Mouse (Mus musculus) mouse trophoblast stem cell (cell line): ENCODE results near the gene Tsc2.

ENCODE experiments used
- in situ Hi-C, 2 experiments: fragments of 300-500 bp; cut with MseI, MboI; formaldehyde crosslinking; loops; 2 replicates in 1 of 2; 3 replicates in 1 of 2; pipeline ENCODE4 v1.15.1; 2025

Gene Tsc2

DNA sequence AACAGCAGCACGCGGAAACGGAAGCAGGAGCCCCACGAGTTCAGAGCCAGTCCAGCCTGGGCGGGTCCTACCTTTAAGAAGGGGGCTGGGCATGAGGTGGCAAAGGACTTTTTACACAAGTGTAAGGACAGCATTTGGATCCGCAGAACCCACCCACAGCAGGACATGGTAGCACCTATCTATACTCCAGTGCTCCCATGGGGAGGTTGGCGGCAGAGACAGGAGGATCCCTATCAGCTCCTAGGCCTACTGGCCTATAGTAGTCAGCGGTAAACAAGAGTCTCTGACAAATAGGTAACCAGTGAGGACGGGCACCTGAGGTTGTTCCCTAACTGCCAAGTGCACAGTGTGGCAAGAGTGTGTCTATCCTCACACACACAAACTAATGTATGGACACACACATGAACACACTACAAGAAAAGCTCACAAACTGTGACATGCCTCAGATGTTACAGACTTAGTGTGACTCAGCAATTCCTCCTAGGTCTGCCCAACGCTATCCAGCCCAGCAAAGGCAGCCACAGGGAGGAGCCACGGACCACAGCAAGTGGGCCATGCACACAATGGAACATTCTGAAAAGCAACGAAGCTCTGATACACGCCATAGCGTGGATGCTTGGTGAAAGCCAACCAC lies 14.8 kb downstream of the Tsc2 start:
- in situ Hi-C loops, result no loop called here

DNA sequence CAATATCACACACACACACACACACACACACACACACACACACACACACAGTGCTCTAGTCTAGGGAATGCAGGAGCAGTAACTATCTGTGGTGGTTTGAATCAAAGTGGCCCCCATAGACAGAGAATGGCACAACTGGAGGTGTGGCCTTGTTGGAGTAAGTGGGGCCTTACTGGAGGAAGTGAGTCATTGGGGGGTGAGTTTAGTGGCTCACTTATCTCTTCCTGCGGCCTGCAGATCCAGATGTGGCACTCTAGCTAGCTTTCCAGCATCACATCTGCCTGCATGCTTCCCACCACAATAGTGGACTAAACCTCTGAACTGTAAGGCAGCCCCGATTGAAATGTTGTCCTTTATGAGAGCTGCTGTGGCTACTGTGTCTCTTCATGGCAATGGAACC lies 21.7 kb downstream of the Tsc2 start:
- in situ Hi-C loops, result no loop called here

DNA sequence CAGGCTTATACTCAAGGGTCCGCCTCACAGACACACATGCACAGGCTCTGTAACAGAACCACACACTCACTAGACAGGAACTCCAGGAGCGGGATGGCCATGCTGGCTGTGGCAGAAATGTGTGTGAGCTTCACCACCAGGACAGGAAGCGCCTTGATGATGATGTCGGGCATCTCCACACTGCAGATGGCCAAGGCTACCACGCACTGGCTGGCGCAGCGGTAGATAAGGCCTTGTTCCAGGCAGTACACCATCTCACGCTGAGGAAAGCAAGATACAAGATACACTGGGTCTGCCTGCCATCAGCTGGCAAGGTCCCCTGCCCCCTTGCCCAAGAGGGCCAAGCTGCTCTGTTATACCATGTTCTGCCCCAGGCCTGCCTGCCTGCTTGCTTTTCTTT lies 23.6 kb downstream of the Tsc2 start:
- in situ Hi-C loops, result no loop called here

DNA sequence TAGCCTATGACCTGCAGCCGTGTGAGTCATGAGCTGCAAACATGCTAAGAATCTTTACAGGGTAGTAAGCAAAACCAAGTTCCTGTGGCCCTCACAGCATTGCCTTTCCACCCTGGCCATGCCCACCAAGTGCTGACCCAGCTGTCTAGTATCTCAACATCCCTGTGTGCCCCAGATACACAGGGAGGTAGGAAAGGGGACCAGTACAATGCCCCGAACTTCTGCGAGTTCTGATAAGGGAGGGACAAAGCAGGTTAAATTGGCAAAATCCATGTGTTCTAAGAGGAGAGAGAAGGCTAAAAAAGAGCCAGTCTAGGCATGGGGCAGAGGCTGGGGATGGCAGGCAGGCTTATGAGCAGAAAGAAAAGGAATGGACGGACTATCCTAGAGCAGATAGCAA lies 24.1 kb downstream of the Tsc2 start:
- in situ Hi-C loops, result no loop called here

DNA sequence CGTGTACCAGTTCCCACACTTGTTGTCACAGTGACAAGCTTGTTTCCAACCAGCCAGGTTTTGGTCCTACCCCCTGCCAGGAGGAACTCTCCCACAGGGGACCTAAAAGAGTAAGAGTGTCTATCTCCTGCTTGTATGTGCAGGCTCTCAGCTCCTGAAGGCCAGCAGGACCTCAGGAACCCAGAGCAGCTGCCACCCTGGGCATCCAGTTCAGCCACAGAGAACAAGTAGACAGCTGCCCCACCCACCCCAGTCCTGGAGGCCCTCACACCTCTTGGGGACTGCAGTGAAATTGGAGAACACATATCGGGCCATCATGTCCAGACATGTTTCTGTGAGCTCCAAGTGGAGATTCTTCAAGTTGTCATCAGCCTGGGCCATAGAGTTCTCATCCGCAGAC lies 27.9 kb downstream of the Tsc2 start:
- in situ Hi-C loops, result no loop called here

DNA sequence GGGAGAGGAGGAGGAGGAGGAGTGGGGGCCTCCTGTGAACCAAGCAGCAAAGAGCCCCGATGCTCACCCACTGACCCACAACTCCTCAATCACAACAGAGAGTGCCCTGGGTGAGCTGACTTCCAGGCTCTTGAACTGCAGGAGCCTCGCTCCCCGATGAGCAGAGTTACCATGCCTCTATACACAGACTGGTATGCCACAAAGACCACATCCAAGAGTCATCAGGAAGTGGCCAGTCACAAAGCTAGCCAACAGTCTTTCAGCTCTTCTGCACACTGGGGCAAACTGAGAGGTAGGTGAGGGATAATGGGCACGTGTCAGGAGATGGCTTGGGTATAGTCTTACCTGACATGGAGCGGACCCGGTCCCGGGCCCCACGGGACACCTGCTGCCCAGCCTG lies 28.5 kb downstream of the Tsc2 start:
- in situ Hi-C loops, result no loop called here

DNA sequence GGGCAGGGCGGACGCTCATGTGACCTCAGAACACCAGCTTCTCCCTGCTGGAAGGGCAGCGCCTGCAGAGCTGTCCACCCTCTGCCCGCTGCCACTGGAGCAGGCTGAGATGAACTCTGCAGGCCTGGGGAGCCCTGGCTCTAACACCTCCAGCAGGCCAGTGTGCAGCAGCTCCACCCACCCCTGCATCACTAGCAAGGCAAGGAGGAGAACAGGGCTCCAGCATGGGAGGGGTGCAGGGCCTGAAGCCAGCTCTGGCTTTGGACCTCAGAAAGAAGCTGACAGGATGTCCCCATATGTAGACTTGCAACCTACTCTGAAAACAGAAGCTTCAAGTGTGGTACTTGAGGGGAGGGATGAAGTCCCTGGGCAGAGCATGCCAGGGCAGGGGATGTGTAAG lies 31.9 kb downstream of the Tsc2 start:
- in situ Hi-C loops, result no loop called here

DNA sequence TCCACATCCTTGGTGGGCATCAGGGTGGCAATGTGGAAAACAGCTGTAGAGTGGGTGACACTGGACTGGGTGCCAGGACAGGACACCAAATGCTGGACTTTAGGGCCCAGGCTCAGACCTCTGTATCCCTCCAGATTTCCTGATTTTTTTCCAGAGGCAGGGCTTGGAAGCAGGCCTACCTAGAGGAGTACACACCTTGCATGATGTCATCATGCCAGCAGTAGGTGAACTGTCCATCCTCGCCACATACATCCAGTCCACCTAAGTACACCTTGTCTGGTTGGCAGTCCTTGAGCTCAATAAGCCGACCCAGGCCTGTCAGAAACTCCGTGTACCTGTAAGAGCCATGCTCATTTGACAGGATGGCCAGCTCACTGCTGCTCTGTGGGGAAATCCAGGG lies 34.4 kb downstream of the Tsc2 start:
- in situ Hi-C loops, result no loop called here

DNA sequence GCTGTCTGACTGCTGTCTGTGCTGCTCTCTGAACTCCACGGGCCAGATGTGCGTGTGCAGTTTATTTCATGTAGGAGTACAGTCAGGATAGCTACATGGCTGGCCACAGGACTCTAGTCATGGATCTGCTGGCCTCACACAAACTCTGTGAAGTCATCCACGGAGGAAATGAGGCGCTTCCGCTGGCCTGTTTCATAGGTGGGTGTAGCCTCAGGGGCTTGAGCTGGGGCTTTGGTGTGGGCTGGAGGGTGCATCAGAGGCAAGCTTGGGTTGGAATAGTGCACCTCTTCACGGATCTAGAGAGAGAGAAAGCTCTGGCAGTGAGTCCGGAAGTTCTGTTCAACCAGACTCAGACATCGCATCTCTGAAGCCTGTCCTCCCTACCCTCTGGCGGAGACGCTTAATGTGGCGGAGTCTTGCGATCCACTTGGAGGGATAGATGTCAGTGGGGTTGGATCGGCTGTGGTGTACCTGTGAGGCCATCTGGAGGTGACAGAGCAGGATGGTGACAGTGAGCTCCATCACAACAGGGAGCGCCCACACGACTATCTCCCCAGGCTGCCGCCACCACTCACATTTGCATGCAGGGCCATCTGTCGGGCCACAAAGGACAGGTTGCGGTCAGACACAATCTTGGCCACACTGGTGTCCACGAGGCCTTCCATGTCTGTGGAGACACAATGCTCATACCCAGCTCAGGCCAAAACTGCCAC lies 35.8 kb downstream of the Tsc2 start:
- in situ Hi-C loops, result no loop called here

DNA sequence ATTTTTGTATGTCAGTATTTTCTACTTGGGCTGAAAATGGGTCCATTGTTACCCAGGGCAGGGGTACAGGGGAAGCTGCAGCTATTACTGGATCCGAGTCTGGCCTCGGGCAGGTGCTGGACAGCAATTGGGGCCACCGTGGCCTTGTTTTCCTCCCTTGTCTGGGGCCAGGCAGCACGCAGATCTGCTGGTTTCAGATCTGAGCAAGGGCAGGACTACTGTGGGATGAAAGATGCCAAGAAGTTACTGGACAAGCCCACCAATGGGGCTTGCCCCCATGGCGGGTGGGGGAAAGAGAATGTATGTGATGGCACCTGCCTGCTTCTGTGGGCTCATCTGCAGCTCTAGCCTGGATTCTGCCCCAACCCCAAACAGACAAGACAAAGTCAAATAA lies 36.4 kb downstream of the Tsc2 start:
- in situ Hi-C loops, result no loop called here

DNA sequence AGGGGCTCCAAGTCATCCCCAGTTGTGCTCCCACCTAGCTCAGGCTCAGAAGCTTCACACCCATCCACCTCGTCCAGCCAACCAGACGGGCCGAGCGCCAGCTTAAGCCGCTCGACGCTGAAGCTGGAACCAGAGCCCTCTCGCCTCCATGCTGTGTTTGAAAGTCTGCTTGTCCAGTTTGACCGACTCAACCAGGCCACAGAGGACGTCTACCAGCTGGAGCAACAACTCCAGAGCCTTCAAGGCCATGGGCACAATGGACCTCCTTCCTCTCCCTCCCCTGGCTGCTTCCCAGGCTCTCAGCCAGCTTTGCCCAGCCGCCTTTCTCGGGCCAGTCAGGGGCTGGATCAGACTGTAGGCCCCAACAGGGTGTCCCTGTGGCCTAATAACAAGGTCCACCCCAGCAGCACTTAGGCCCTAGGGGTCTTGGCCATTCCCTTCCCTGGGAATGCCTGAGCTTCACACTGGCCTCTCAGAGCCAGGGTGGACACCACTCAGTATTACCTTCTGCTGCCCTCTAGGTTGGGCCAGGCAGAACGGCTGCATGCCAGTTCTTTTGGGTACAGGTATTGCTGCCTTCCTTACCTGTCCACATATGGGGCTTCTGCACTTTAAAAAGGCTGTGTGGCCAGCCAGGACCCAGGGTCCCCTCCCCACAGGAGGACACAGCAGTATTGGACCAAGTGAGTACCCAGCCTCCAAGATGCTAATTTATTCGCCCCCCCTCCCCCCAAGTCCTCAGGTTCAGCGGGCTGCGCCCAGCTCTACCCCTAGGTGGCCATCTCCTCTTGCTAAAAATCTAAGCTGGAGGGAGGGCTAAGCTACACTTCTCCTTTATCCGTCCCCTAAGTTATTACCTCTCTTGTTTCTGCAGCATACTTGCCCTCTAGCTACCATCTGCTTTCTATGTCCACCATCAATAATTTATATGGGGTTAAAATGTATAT lies 37.0 kb downstream of the Tsc2 start:
- in situ Hi-C loops, result no loop called here

DNA sequence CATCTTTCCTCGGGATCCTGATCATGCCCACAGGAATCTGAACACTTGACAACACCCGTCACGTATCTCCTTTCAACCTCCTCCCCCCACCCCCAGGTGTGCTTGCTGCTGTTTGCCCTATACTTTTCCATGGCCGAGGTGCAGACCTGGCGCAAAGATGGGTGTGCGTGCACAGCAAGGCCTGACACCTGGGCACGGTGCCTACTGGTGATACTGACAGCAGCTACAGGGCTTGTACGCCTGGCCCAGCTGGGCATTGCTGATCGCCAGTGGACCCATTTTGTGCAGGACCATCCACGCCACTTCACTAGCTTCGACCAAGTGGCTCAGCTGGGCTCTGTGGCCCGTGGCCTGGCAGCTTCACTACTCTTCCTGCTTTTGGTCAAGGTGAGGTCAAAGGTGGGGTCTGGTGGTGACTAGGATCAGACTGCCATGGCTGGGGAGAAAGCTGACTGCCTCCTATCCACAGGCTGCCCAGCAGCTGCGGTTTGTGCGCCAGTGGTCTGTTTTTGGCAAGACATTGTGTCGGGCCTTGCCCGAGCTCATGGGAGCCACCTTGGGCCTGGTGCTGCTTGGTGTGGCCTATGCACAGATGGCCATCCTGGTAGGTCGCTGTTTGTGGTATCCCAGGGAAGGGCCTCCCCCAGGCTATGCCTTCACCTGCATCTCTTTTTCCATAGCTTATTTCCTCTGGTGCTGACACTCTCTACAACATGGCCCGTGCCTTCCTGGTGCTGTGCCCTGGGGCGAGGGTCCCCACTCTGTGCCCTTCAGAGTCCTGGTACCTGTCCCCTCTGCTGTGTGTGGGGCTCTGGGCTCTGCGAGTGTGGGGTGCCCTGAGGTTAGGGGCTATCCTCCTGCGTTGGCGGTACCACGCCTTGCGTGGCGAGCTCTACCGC lies 38.2 kb downstream of the Tsc2 start:
- in situ Hi-C loops, result no loop called here

DNA sequence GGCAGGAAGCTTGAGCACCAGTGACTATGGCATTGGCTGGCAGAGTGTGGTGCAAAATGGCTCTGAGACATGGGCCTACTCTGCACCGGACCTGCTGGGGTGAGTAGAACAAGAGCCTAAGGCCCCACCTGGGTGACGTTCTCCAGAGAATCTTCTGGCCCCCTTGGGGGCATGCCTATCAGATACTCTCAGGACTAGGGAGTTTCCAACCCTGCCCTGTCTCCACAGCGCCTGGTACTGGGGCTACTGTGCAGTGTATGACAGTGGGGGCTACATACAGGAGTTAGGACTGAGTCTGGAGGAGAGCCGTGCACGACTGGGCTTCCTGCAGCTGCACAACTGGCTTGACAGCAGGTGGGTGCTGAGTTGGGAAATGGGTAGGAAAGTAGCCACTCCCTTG lies 39.2 kb downstream of the Tsc2 start:
- in situ Hi-C loops, result no loop called here

DNA sequence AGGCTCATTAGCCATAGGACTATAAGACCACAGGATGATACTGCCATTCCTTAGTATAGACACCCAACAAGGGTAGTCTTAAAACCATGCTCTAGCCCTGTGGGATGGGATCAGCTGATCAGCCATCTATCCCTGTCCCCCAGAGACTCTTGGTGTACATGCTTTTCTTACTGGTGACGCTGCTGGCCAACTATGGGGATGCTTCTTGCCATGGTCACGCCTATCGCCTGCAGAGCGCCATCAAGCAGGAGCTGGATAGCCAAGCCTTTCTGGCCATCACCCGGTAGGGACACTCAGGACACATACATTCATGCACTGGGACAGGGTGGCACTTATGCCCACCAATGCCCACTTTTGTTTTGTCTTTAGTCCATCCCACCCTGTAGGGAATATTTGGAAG lies 40.7 kb downstream of the Tsc2 start:
- in situ Hi-C loops, result no loop called here

DNA sequence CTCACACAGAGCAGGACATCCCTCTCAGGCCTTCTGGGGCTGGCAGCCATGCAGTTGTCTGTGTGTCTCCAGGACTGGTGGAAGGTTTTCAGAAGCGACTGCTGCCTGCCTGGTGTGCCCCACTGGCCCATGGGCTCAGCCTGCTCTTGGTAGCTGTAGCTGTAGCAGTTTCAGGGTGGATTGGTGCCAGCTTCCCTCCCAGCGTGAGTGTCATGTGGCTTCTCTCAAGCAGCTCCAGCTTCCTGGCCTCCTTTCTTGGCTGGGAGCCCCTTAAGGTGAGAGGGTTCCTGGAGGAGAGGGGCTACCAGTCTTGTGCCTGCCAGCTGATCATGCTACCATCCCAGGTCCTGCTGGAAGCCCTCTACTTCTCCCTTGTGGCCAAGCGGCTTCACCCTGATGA lies 41.5 kb downstream of the Tsc2 start:
- in situ Hi-C loops, result no loop called here

DNA sequence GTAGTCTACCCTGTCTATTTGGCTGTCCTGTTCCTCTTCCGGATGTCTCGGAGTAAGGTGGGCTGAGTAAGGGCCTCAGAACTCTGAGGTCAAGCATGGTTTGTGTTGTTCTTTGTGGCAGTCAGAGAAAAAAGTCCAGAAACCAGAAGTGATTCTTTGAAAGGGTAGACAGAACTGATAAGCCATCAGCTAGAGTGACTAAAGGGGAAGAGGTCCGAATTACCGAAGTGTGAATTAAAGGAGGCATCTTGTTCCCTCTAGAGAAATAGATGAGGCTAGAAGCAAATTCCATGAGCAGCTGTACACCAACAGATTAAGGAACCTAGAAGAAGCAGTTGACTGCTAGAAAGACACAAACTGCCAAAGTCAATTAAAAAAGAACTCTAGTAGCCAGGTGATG lies 45.9 kb downstream of the Tsc2 start:
- in situ Hi-C loops, result no loop called here

DNA sequence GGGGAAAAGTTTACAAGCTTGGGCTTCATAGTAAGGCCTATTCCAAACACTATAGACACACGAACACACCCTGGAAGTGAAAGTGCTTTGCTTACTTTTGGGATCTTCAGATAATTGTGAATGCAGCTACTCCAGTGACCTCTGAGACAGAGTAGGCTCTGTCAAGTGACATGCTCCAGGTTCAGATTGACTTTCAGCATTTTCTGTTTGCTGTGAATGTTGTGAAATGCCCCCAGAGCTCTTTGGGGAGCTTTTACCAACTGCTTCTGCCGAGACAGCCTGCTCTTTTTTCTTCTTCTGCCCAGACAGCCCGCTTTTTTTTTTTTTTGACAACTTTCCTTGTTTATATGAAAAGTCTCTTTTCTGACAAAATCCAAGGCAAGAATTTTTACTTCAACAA lies 47.9 kb downstream of the Tsc2 start:
- in situ Hi-C loops, result no loop called here

DNA sequence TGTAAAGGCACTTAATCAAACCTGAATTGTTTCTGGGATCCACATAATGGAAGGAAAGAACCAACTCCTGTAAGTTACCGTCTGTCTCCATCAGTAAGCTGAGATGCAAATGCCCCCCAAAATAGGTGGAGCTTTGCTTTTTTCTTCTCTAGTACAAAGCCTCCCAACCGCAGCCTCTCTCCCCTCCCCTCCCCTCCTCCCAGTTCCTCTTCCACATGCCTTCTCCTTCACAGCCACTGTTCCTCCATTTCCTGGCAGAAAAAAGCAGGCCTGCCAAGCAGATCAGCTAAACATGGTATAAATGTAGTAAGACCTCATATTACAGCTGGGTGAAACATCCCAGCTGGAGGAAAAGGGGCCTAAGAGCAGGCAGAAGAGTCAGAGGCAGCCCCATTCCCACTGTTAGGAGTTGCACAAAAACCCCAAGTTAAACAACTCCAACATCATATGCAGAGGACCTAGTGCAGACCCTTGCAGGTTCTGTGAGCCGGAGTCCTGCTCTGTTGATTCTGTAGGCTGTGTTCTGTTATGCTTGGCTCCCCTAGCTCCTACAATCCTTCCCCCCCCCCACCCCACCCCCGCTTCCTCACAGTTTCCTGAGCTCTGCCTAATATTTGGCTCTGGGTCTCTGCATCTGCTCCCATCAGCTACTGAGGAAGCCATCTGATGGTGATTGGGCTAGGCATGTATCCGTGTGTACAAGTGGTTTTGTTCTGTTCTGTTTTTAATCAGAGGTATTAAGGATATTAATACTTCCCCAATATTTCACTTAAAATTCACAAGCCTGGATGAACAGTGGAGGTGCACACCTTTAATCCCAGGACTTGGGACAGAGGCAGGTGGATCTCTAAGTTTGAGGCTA lies 48.6 kb downstream of the Tsc2 start:
- in situ Hi-C loops, result no loop called here

DNA sequence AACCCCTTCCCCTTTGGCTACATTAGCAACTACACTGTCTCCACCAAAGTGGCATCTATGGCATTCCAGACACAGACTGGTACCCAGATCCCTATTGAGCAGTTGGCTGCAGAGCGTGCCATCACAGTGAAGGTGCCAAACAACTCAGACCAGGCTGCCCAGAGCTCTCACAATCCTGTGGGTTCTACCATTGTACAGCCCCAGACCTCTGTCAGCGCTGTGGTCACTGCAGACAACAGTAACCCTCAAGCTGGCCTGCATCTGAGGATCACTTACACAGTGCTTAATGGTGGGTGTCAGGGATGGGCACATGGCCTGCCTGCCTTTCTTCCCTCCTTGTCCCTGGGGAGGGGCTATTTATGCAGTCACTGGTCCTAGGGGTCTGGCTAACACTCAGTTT lies 52.1 kb downstream of the Tsc2 start:
- in situ Hi-C loops, result no loop called here

DNA sequence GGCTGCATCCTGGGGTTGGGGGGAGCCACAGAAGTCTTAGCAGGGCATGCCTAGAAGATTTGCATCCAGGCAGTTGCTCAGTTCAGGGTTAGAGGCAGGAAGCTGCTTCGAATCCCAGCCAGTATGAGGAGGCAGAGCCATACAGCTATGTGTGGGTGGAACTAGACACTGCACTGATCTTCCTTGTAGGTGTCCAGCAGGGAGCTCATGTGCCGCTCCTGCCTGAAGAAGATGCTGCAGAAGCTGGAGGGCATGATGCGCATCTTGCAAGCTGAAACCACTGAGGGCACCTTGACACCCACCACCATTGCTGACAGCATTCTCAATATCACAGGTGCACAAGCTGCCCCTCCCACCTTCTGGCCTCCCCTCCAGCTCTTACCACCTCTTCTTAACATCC lies 52.9 kb downstream of the Tsc2 start:
- in situ Hi-C loops, result no loop called here

DNA sequence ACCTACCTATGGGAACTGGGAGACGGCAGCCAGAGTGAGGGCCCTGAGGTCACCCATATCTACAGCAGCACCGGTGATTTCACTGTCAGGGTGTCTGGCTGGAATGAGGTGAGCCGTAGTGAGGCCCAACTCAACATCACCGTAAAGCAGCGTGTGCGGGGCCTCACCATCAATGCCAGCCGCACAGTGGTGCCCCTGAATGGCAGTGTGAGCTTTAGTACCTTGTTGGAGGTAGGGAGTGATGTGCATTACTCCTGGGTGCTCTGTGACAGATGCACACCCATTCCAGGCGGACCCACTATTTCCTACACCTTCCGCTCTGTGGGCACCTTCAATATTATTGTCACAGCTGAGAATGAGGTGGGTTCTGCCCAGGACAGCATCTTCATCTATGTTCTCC lies 58.6 kb downstream of the Tsc2 start:
- in situ Hi-C loops, result no loop called here
